Mouse (Mus musculus) brain, embryonic 14.5 days (tissue): ENCODE measurements around the gene Olfr133. TPM values are rescaled to one million over a fixed set of nuclear protein-coding genes. Genes with fewer than 3 reads are reported as not detected.
"Not testable (repeated sequence)": the region's sequence is repeated elsewhere in the genome, so short reads cannot be mapped to it uniquely, and the experiment has no call there.

Source experiments
- DNase-seq: peaks from one replicate; pipeline ENCODE4 v3.0.0-alpha.2; 2011; ENCODE audit warnings: low read depth
- CTCF ChIP-seq: fragments of 200-500 bp; IDR thresholded peaks from 2 replicates; pipeline ENCODE4 v1.5.1; 2012; ENCODE audit warnings: inconsistent platforms, mild to moderate bottlenecking, moderate library complexity, borderline replicate concordance; ENCODE audit not compliant: insufficient read depth, insufficient read length; ENCODE audit errors: extremely low read depth
- POLR2A ChIP-seq: fragments of 200-500 bp; IDR thresholded peaks from 2 replicates; pipeline ENCODE4 v1.6.1; 2012; ENCODE audit warnings: mild to moderate bottlenecking, inconsistent platforms, borderline replicate concordance; ENCODE audit not compliant: poor library complexity, insufficient read depth, insufficient read length, severe bottlenecking; ENCODE audit errors: extremely low read depth
- polyA plus RNA-seq: library from polyadenylated mRNA; depleted of rRNA; stranded (reverse); fragments of >200 nt; gene quantifications from 2 replicates; pipeline ENCODE4 v1.2.3, GENCODE M21; 2012; rRNA removed

Gene Olfr133
- polyA plus RNA-seq, result not detected in 2 replicates

GRCm38 (mm10) chr17:38144981-38145380, at the start of gene Olfr133:
TSS of gene Olfr133 (plus strand) at chr17:38145281.
- TF ChIP-seq POLR2A, result no peak
- no peak for TF ChIP-seq CTCF
- DNase-seq, result peak; percentile 0

- DNase-seq, result not testable (repeated sequence)
These were observed 20.9 kb upstream of the Olfr133 start for GRCm38 (mm10) chr17:38124199-38124598.

GRCm38 (mm10) chr17:38125371-38125770, 19.7 kb upstream of the Olfr133 start:
- DNase-seq, result not testable (repeated sequence)

GRCm38 (mm10) chr17:38134426-38134825, 10.7 kb upstream of the Olfr133 start, which contains the start of gene Olfr132:
TSS of gene Olfr132 (minus strand) at chr17:38134526.
- TF ChIP-seq CTCF, result no peak
- no peak for TF ChIP-seq POLR2A
- DNase-seq, result no peak

- TF ChIP-seq CTCF, result no peak
- no peak for TF ChIP-seq POLR2A
- DNase-seq, result no peak
These were observed 26.0 kb downstream of the Olfr133 start, which contains the start of gene Olfr134 for GRCm38 (mm10) chr17:38171088-38171487. TSS of gene Olfr134 (plus strand) at chr17:38171388.

Other genes with a start within 250 kb of the Olfr133 start
- gene Olfr127, start 244.8 kb upstream of the Olfr133 start, polyA plus RNA-seq, result not detected in 2 replicates
- gene Olfr128, start 224.7 kb upstream of the Olfr133 start, polyA plus RNA-seq, result not detected in 2 replicates
- not detected in 2 replicates for gene Olfr761, start 192.2 kb upstream of the Olfr133 start, polyA plus RNA-seq
- not detected in 2 replicates for gene Olfr129, start 85.2 kb upstream of the Olfr133 start, polyA plus RNA-seq
- not detected in 2 replicates for gene Olfr130, start 81.4 kb upstream of the Olfr133 start, polyA plus RNA-seq
- not detected in 2 replicates for gene Olfr131, start 56.6 kb upstream of the Olfr133 start, polyA plus RNA-seq
- not detected in 2 replicates for gene Olfr132, start 10.8 kb upstream of the Olfr133 start, polyA plus RNA-seq
- not detected in 2 replicates for gene Olfr134, start 26.1 kb downstream of the Olfr133 start, polyA plus RNA-seq
- not detected in 2 replicates for gene Olfr135, start 59.1 kb downstream of the Olfr133 start, polyA plus RNA-seq
- gene Olfr138, start 115.8 kb downstream of the Olfr133 start, polyA plus RNA-seq, result not detected in 2 replicates
- not detected in 2 replicates for gene Olfr137, start 162.3 kb downstream of the Olfr133 start, polyA plus RNA-seq
- not detected in 2 replicates for gene Olfr136, start 184.6 kb downstream of the Olfr133 start, polyA plus RNA-seq